Mouse (Mus musculus): Measurements from ENCODE around the gene Skp1a. TPM values are rescaled to one million over a fixed set of nuclear protein-coding genes. Genes with fewer than 3 reads are reported as not detected.
A peak's percentile ranks its signal among the peaks of the same experiment; 100 is the strongest.
"Not testable (repeated sequence)": the region's sequence is repeated elsewhere in the genome, so short reads cannot be mapped to it uniquely, and the experiment has no call there.

The Skp1a gene
- total RNA-seq (2021) (100 to 1,000 TPM; 241 to 255 TPM), polyA plus RNA-seq (2012; rRNA removed) (38.9 and 72.9 TPM in 2 replicates)
- long read RNA-seq, transcript Skp1a-201 (6 exons, 1,440 nt): major isoform, 114 of 121 reads
- long read RNA-seq, partial matches to known transcripts: 1 of 121 reads
- long read RNA-seq, other reads (novel, unspliced or antisense): 6 of 121 reads

DNA sequence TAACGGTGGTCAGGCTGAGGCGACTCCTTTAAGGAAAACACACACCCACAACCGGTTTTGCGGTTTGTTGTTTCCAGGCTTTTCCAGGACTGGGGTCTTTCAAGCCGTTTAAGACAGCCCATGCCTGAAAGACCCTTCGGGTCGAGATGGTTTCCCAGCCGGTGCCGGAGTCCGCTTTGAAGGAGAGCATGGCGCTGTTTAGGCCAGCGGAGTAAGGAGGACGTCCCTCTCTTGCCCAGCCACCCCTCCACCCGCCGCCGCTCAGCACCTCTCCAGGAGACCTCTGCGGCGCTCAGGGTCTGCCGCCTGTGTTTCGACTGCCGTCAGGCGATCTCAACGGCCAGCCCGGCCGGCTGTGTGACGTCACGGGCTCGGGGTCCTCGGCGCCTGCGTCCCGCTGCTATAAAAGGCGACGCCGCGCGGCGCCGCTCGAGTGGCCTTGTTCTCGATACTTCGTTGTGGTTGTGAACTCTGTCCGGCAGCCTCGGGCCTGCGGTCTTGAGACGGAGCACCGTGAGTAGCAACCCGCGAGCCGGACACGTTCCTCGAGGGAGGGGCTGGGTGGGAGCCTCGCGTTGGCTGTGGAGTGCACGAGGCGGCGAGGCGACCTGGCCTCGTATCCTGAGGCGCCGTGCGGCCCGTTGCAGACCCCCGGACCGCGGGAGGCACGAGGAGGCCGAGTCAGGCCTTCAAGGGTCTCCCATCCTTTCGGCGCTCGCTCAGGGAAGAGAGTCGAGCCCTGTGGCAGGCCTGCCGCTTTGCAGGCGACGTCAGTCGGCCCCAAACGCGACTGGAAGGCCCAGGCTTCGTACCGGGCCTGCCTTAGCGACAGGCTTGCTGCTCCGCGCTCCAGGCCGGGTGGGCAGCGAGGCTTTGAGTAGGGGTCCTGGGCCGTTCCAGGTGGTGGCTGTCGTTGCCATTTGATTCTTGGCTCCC lies at the start of gene Skp1a:
Gene Skp1a (plus strand): TSS at position 390 of the 936 bp plus-strand sequence.
- Histone ChIP-seq H3K27me3 (ENCODE audit: control insufficient read depth, insufficient read depth, low read length) (no peaks in the 10 kb centered on the region), H3K4me3 (peak within 1 kb of the TSS; percentile 73), H3K79me2 (replicated peaks; ENCODE audit: control insufficient read depth, insufficient read depth, low read length) (peaks cover 3% of the 10 kb centered on the region), H3K36me3 (ENCODE audit: control insufficient read depth, insufficient read depth, low read length) (peaks cover 17% of the 10 kb centered on the region), H3K4me1 (ENCODE audit: control insufficient read depth, insufficient read depth, low read length) (peaks cover 11% of the 10 kb centered on the region), H3K9ac (ENCODE audit: low read depth, low read length) (peak within 1 kb of the TSS; percentile 99), H3K27ac (peak within 1 kb of the TSS; percentile 95)
- peak; percentile 59; the same call in 1 of the 2 replicates for TF ChIP-seq EP300 (IDR thresholded peaks at IDR 0.05; ENCODE audit: insufficient read depth, low read depth, low read length)
- peak; percentile 97 for TF ChIP-seq POLR2A (IDR thresholded peaks at IDR 0.05; ENCODE audit: insufficient read depth, low read depth, low read length)
- no peak for TF ChIP-seq CTCF (IDR thresholded peaks at IDR 0.05)
- WGBS: under 1% methylated on average over 87 of the region's 87 CpGs
- intact Hi-C loops (cut with DNase I): no loop called here
- DNase-seq: peak; percentile 94 to 97

DNA sequence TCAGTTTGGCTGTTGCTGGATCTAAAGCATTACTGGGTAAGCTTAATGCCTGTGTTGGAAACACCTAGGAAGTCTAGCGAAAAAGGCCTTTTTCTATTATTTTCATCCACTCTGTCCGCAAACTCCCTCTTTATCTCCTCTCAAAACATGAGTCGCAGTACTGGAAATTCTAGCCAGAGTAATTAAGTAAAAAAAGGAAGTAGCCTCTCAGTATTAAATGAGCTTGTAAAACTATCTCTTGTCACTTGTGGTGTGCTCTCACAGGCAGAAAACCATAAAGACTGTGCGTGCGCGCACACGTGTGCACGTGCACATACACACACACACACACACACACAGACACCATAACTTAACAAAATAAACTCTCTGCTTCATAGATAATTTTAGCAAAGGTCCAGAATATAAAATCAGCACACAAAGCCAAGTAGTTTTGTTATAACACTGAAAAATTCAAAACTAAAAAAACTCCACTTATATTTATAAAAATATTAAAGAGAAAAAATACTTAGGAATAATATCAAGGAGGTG lies 35.2 kb upstream of the Skp1a start:
- H3K9ac ChIP-seq (ENCODE audit: low read depth, low read length); H3K27ac ChIP-seq; DNase-seq; H3K4me3 ChIP-seq; H3K79me2 ChIP-seq (replicated peaks; ENCODE audit: control insufficient read depth, insufficient read depth, low read length); H3K4me1 ChIP-seq (ENCODE audit: control insufficient read depth, insufficient read depth, low read length); H3K27me3 ChIP-seq (ENCODE audit: control insufficient read depth, insufficient read depth, low read length); intact Hi-C loops (cut with DNase I); H3K36me3 ChIP-seq (ENCODE audit: control insufficient read depth, insufficient read depth, low read length): not testable (repeated sequence)
- 76% methylated on average over 8 of the region's 8 CpGs for WGBS

DNA sequence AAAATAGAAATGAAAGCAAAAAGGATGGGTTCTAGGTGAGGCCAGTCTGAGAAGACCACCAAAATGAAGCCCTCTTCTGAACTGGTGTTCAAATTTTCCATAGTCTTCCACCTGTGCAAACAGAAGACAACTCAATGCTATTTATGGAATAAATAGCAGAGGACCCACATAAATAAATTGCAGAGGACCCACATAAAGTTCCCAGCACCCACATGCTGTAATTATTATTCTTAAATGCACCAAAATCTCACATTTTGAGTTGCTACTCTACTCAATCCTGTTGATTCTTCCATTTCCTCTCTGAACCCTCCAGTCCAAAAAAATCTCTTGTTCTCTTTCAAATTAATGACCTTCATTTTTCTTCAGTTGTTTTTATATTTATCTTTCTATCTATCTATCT lies 17.9 kb upstream of the Skp1a start, which contains the start of gene Olfr1371:
Gene Olfr1371 (minus strand): TSS at position 101 of the 400 bp plus-strand sequence.
- H3K9ac ChIP-seq (ENCODE audit: low read depth, low read length): no peak within 1 kb of the TSS
- no peaks in the 10 kb centered on the region for H3K36me3 ChIP-seq (ENCODE audit: control insufficient read depth, insufficient read depth, low read length)
- H3K27ac ChIP-seq: no peak within 1 kb of the TSS
- no peak for TF ChIP-seq CTCF (IDR thresholded peaks at IDR 0.05)
- TF ChIP-seq POLR2A (IDR thresholded peaks at IDR 0.05; ENCODE audit: insufficient read depth, low read depth, low read length): no peak
- no peak for TF ChIP-seq EP300 (IDR thresholded peaks at IDR 0.05; ENCODE audit: insufficient read depth, low read depth, low read length)
- no peaks in the 10 kb centered on the region for H3K79me2 ChIP-seq (replicated peaks; ENCODE audit: control insufficient read depth, insufficient read depth, low read length)
- intact Hi-C loops (cut with DNase I): no loop called here
- H3K4me1 ChIP-seq (ENCODE audit: control insufficient read depth, insufficient read depth, low read length): no peaks in the 10 kb centered on the region
- no peaks in the 10 kb centered on the region for H3K27me3 ChIP-seq (ENCODE audit: control insufficient read depth, insufficient read depth, low read length)
- DNase-seq: no peak
- no peak within 1 kb of the TSS for H3K4me3 ChIP-seq

DNA sequence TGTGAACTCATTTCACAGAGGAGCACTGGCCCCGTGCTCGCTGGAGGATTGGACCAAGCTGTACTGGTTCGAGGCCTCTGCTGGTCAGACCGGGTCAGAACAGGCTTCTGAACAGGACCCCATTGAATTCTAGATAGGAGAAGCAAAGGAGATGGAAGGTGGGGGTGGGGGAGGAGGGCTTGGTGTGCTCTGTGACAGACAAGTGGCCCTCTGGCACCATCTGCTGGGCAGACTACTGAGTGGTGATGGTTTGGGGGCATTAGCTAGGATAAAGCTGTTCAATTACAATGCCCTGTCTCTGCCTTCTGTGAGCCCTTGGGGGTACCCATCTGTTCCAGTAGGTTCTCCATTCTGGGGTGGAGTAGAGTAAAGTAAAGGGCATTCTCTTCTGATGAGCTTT lies 11.5 kb upstream of the Skp1a start:
- DNase-seq: peak; percentile 49 to 65
- no peak overlapping the region for H3K27ac ChIP-seq
- H3K36me3 ChIP-seq (ENCODE audit: control insufficient read depth, insufficient read depth, low read length): no peaks in the 10 kb centered on the region
- intact Hi-C loops (cut with DNase I): loop anchor here (5.0 to 10.0 kb wide), 3 partner anchors 125 to 403 kb away; no protein-coding TSS in a partner anchor
- no peaks in the 10 kb centered on the region for H3K79me2 ChIP-seq (replicated peaks; ENCODE audit: control insufficient read depth, insufficient read depth, low read length)
- no peak overlapping the region for H3K9ac ChIP-seq (ENCODE audit: low read depth, low read length)
- H3K27me3 ChIP-seq (ENCODE audit: control insufficient read depth, insufficient read depth, low read length): no peaks in the 10 kb centered on the region
- H3K4me1 ChIP-seq (ENCODE audit: control insufficient read depth, insufficient read depth, low read length): no peaks in the 10 kb centered on the region
- TF ChIP-seq POLR2A (IDR thresholded peaks at IDR 0.05; ENCODE audit: insufficient read depth, low read depth, low read length) (no peak), EP300 (IDR thresholded peaks at IDR 0.05; ENCODE audit: insufficient read depth, low read depth, low read length) (0 out of 2 replicates have a peak, but pooled peaks have one; percentile 19), CTCF (IDR thresholded peaks at IDR 0.05) (peak; percentile 83)
- H3K4me3 ChIP-seq: no peak overlapping the region
- 9% methylated on average over 4 of the region's 4 CpGs for WGBS

DNA sequence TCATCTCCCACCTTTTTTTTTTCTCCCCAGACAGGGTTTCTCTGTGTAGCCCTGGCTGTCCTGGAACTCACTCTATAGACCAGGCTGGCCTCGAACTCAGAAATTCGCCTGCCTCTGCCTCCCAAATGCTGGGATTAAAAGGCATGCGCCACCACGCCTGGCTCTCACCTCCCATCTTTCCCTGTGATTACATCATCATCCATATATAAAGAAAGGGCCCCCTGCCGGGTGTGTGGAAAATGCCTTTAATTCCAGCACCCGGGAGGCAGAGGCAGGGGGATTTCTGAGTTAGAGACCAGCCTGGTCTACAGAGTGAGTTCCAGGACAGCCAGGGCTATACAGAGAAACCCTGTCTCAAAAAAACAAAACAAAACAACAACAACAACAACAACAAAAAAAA lies 9.9 kb upstream of the Skp1a start:
- H3K36me3 ChIP-seq (ENCODE audit: control insufficient read depth, insufficient read depth, low read length); H3K4me3 ChIP-seq; H3K27me3 ChIP-seq (ENCODE audit: control insufficient read depth, insufficient read depth, low read length); H3K9ac ChIP-seq (ENCODE audit: low read depth, low read length); H3K79me2 ChIP-seq (replicated peaks; ENCODE audit: control insufficient read depth, insufficient read depth, low read length); H3K4me1 ChIP-seq (ENCODE audit: control insufficient read depth, insufficient read depth, low read length); DNase-seq; H3K27ac ChIP-seq: not testable (repeated sequence)
- intact Hi-C loops (cut with DNase I): loop anchor here (5.0 to 10.0 kb wide), 3 partner anchors 123 to 405 kb away; no protein-coding TSS in a partner anchor
- 77% methylated on average over 6 of the region's 6 CpGs for WGBS

DNA sequence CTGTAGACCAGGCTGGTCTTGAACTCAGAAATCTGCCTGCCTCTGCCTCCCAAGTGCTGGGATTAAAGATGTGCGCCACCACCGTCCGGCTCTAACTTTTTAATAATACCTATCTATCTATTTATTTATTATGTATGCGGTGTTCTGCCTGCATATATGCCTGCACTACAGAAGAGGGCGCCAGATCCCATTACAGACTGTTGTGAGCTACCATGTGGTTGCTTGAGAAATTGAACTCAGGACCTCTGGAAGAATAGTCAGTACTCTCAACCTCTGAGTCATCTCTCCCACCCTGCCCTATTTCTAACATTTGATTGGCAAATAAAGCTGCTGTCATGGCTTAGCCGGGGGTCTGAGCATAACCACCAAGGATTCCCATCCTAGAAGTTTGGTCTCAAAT lies 8.9 kb upstream of the Skp1a start:
- no peak for DNase-seq
- Histone ChIP-seq H3K36me3 (ENCODE audit: control insufficient read depth, insufficient read depth, low read length) (no peaks in the 10 kb centered on the region), H3K9ac (ENCODE audit: low read depth, low read length) (no peak overlapping the region), H3K27me3 (ENCODE audit: control insufficient read depth, insufficient read depth, low read length) (no peaks in the 10 kb centered on the region), H3K4me3 (no peak overlapping the region), H3K79me2 (replicated peaks; ENCODE audit: control insufficient read depth, insufficient read depth, low read length) (no peaks in the 10 kb centered on the region), H3K4me1 (ENCODE audit: control insufficient read depth, insufficient read depth, low read length) (no peaks in the 10 kb centered on the region), H3K27ac (no peak overlapping the region)
- TF ChIP-seq POLR2A (IDR thresholded peaks at IDR 0.05; ENCODE audit: insufficient read depth, low read depth, low read length) (no peak), CTCF (IDR thresholded peaks at IDR 0.05) (peak; percentile 71), EP300 (IDR thresholded peaks at IDR 0.05; ENCODE audit: insufficient read depth, low read depth, low read length) (no peak)
- intact Hi-C loops (cut with DNase I): loop anchor here (5.0 to 10.0 kb wide), 3 partner anchors 122 to 406 kb away; no protein-coding TSS in a partner anchor
- 70% methylated on average over 6 of the region's 6 CpGs for WGBS

All from heart, adult 2 months (tissue).